Mouse (Mus musculus) MEL (cell line): Measurements from ENCODE around the gene Il33. TPM values are rescaled to one million over a fixed set of nuclear protein-coding genes. Genes with fewer than 3 reads are reported as not detected.
A peak's percentile ranks its signal among the peaks of the same experiment; 100 is the strongest.

Source experiments
- DNase-seq: peaks from one replicate; pipeline ENCODE4 v3.0.0; 2011; ENCODE audit warnings: low read depth, low spot score
- H3K27ac ChIP-seq: 2 replicates; pipeline ENCODE4 v1.5.1; 2012; ENCODE audit warnings: low read depth, mild to moderate bottlenecking, control low read depth, low read length, moderate library complexity; ENCODE audit not compliant: control insufficient read depth
- H3K27me3 ChIP-seq, 2 experiments: fragments of 150-350 bp in 1 of 2; sonication (generic) in 1 of 2; 2 replicates each; pipeline ENCODE4 v1.6.1; 2012; ENCODE audit warnings: low read length in 2 of 2, mild to moderate bottlenecking in 2 of 2, improper control_type of control experiment in 1 of 2, moderate library complexity in 1 of 2; ENCODE audit not compliant: insufficient read depth in 2 of 2, control insufficient read depth in 1 of 2
- H3K36me3 ChIP-seq, 2 experiments: 2 replicates each; pipeline ENCODE4 v1.6.1; 2012 to 2014; ENCODE audit warnings: low read length in 2 of 2, improper control_type of control experiment in 1 of 2, inconsistent platforms in 1 of 2, mild to moderate bottlenecking in 1 of 2; ENCODE audit not compliant: insufficient read depth in 2 of 2, control insufficient read depth in 1 of 2
- H3K4me1 ChIP-seq, 2 experiments: fragments of 150-350 bp in 1 of 2; sonication (generic) in 1 of 2; 2 replicates each; pipeline ENCODE4 v1.6.1; 2012; ENCODE audit warnings: low read length in 2 of 2, improper control_type of control experiment in 1 of 2, mild to moderate bottlenecking in 1 of 2; ENCODE audit not compliant: insufficient read depth in 2 of 2, control insufficient read depth in 1 of 2
- H3K4me3 ChIP-seq, 2 experiments: fragments of 150-350 bp in 1 of 2; sonication (generic) in 1 of 2; 2 replicates each; pipeline ENCODE4 v1.5.1; 2012; ENCODE audit warnings: low read depth in 2 of 2, low read length in 2 of 2, mild to moderate bottlenecking in 2 of 2, moderate library complexity in 2 of 2, control low read depth in 1 of 2, improper control_type of control experiment in 1 of 2; ENCODE audit not compliant: control insufficient read depth in 1 of 2, insufficient read depth in 1 of 2
- H3K79me2 ChIP-seq: 2 replicates; pipeline ENCODE4 v1.6.1; 2012; ENCODE audit warnings: mild to moderate bottlenecking, low read length, moderate library complexity; ENCODE audit not compliant: control insufficient read depth, poor library complexity, insufficient read depth
- H3K9ac ChIP-seq: 2 replicates; pipeline ENCODE4 v1.6.1; 2012; ENCODE audit warnings: low read depth, mild to moderate bottlenecking, control low read depth, low read length, moderate library complexity; ENCODE audit not compliant: control insufficient read depth, poor library complexity, severe bottlenecking
- H3K9me3 ChIP-seq: fragments of 150-350 bp; sonication (generic); replicated peaks from 2 replicates; pipeline ENCODE4 v1.6.1; 2012; ENCODE audit warnings: mild to moderate bottlenecking, low read length, improper control_type of control experiment, moderate library complexity; ENCODE audit not compliant: insufficient read depth
- BHLHE40 ChIP-seq: IDR thresholded peaks from 2 replicates; pipeline ENCODE4 v1.6.1; 2012; ENCODE audit warnings: low read depth, mild to moderate bottlenecking, inconsistent platforms, low read length, improper control_type of control experiment, borderline replicate concordance
- CHD1 ChIP-seq: IDR thresholded peaks from 2 replicates; pipeline ENCODE4 v1.6.1; 2012; ENCODE audit warnings: low read depth, mild to moderate bottlenecking, inconsistent platforms, low read length, improper control_type of control experiment
- E2F4 ChIP-seq: IDR thresholded peaks from 2 replicates; pipeline ENCODE4 v1.6.1; 2011; ENCODE audit warnings: low read depth, low read length, improper control_type of control experiment, borderline replicate concordance
- EP300 ChIP-seq, 2 experiments: IDR thresholded peaks; 2 replicates each; pipeline ENCODE4 v1.6.1; 2011; ENCODE audit warnings: improper control_type of control experiment in 2 of 2, low read length in 2 of 2, low read depth in 1 of 2, mild to moderate bottlenecking in 1 of 2
- GABPA ChIP-seq: IDR thresholded peaks from 2 replicates; pipeline ENCODE4 v1.6.1; 2012; ENCODE audit warnings: low read depth, mild to moderate bottlenecking, inconsistent platforms, low read length, improper control_type of control experiment, moderate library complexity
- GATA1 ChIP-seq: IDR thresholded peaks from 2 replicates; pipeline ENCODE4 v1.6.1; 2011; ENCODE audit warnings: low read depth, low read length, improper control_type of control experiment
- HCFC1 ChIP-seq: IDR thresholded peaks from 2 replicates; pipeline ENCODE4 v1.6.1; 2012; ENCODE audit warnings: low read depth, mild to moderate bottlenecking, inconsistent platforms, low read length, improper control_type of control experiment, moderate library complexity
- JUND ChIP-seq: IDR thresholded peaks from 2 replicates; pipeline ENCODE4 v1.6.1; 2011; ENCODE audit warnings: low read depth, mild to moderate bottlenecking, improper control_type of control experiment, low read length
- MAFK ChIP-seq: IDR thresholded peaks from 2 replicates; pipeline ENCODE4 v1.6.1; 2011; ENCODE audit warnings: low read depth, mild to moderate bottlenecking, low read length, improper control_type of control experiment, borderline replicate concordance
- MAX ChIP-seq: IDR thresholded peaks from 2 replicates; pipeline ENCODE4 v1.6.1; 2011; ENCODE audit warnings: low read length, improper control_type of control experiment
- MAZ ChIP-seq: IDR thresholded peaks from 2 replicates; pipeline ENCODE4 v1.6.1; 2012; ENCODE audit warnings: low read depth, mild to moderate bottlenecking, inconsistent platforms, low read length, improper control_type of control experiment
- MEF2A ChIP-seq: IDR thresholded peaks from 2 replicates; pipeline ENCODE4 v1.6.1; 2014; ENCODE audit warnings: low read depth, mild to moderate bottlenecking, inconsistent platforms, low read length, improper control_type of control experiment; ENCODE audit not compliant: poor library complexity, insufficient replicate concordance, severe bottlenecking; ENCODE audit errors: extremely low read depth
- MXI1 ChIP-seq: IDR thresholded peaks from 2 replicates; pipeline ENCODE4 v1.6.1; 2011; ENCODE audit warnings: mild to moderate bottlenecking, low read depth, low read length, improper control_type of control experiment
- MYC ChIP-seq: IDR thresholded peaks from 2 replicates; pipeline ENCODE4 v1.6.1; 2011; ENCODE audit warnings: low read depth, mild to moderate bottlenecking, low read length, improper control_type of control experiment, moderate library complexity
- NELFE ChIP-seq: IDR thresholded peaks from 2 replicates; pipeline ENCODE4 v1.6.1; 2011; ENCODE audit warnings: low read depth, low read length, improper control_type of control experiment
- NRF1 ChIP-seq: IDR thresholded peaks from 2 replicates; pipeline ENCODE4 v1.6.1; 2014; ENCODE audit warnings: low read depth, mild to moderate bottlenecking, inconsistent platforms, low read length, improper control_type of control experiment, moderate library complexity; ENCODE audit not compliant: poor library complexity, insufficient read depth, severe bottlenecking
- POLR2AphosphoS2 ChIP-seq: IDR thresholded peaks from 2 replicates; pipeline ENCODE4 v1.6.1; 2011; ENCODE audit warnings: low read length, improper control_type of control experiment
- RAD21 ChIP-seq: IDR thresholded peaks from 2 replicates; pipeline ENCODE4 v1.6.1; 2011; ENCODE audit warnings: mild to moderate bottlenecking, low read depth, low read length, improper control_type of control experiment
- RCOR1 ChIP-seq: IDR thresholded peaks from 2 replicates; pipeline ENCODE4 v1.6.1; 2012; ENCODE audit warnings: low read depth, mild to moderate bottlenecking, inconsistent platforms, low read length, improper control_type of control experiment
- SIN3A ChIP-seq: IDR thresholded peaks from 2 replicates; pipeline ENCODE4 v1.6.1; 2012; ENCODE audit warnings: low read length, improper control_type of control experiment, inconsistent platforms
- SMC3 ChIP-seq: IDR thresholded peaks from 2 replicates; pipeline ENCODE4 v1.6.1; 2011; ENCODE audit warnings: low read depth, low read length, improper control_type of control experiment
- TAL1 ChIP-seq: IDR thresholded peaks from 2 replicates; pipeline ENCODE4 v1.6.1; 2012; ENCODE audit warnings: mild to moderate bottlenecking, inconsistent platforms, low read length, moderate library complexity, mixed read lengths
- TBP ChIP-seq: IDR thresholded peaks from 2 replicates; pipeline ENCODE4 v1.8.0; 2011; ENCODE audit warnings: low read depth, low read length, improper control_type of control experiment
- TCF12 ChIP-seq: IDR thresholded peaks from 2 replicates; pipeline ENCODE4 v1.6.1; 2014; ENCODE audit warnings: low read depth, mild to moderate bottlenecking, inconsistent platforms, low read length, improper control_type of control experiment, moderate library complexity
- UBTF ChIP-seq: IDR thresholded peaks from 2 replicates; pipeline ENCODE4 v1.6.1; 2012; ENCODE audit warnings: low read depth, mild to moderate bottlenecking, inconsistent platforms, low read length, improper control_type of control experiment, moderate library complexity, borderline replicate concordance; ENCODE audit not compliant: insufficient read depth
- USF1 ChIP-seq: IDR thresholded peaks from 2 replicates; pipeline ENCODE4 v1.6.1; 2014; ENCODE audit warnings: low read depth, mild to moderate bottlenecking, inconsistent platforms, low read length, improper control_type of control experiment, moderate library complexity
- USF2 ChIP-seq, 2 experiments: IDR thresholded peaks; 2 replicates each; pipeline ENCODE4 v1.6.1; 2011 to 2012; ENCODE audit warnings: improper control_type of control experiment in 2 of 2, low read length in 2 of 2, borderline replicate concordance in 1 of 2, inconsistent platforms in 1 of 2, low read depth in 1 of 2, mild to moderate bottlenecking in 1 of 2; ENCODE audit not compliant: insufficient read depth in 1 of 2
- ZKSCAN1 ChIP-seq: IDR thresholded peaks from 2 replicates; pipeline ENCODE4 v1.6.1; 2012; ENCODE audit warnings: low read depth, mild to moderate bottlenecking, inconsistent platforms, low read length, improper control_type of control experiment, moderate library complexity
- ZMIZ1 ChIP-seq: IDR thresholded peaks from 2 replicates; pipeline ENCODE4 v1.6.1; 2012; ENCODE audit warnings: low read depth, mild to moderate bottlenecking, inconsistent platforms, low read length, improper control_type of control experiment, moderate library complexity
- polyA plus RNA-seq, 2 experiments: library from polyadenylated mRNA; stranded (reverse) in 1 of 2; unstranded in 1 of 2; fragments of >175 nt in 1 of 2; fragments of >200 nt in 1 of 2; gene quantifications; 2 replicates each; pipeline versions ENCODE4 v1.2.1 to v1.2.4; 2012; ENCODE audit warnings: low replicate concordance in 2 of 2, low read depth in 1 of 2; ENCODE audit not compliant: insufficient read length in 2 of 2, insufficient read depth in 1 of 2, missing spikeins in 1 of 2
- total RNA-seq: library from RNA; depleted of rRNA; stranded (reverse); fragments of 300-350 nt; gene quantifications from 2 replicates; pipeline ENCODE4 v1.2.3, GENCODE M21; 2012; rRNA removed

The Il33 gene
- total RNA-seq (not detected in 2 replicates), polyA plus RNA-seq (under 1 TPM in 1 of 2 experiments, not detected in 1; 0.17 TPM)

DNA sequence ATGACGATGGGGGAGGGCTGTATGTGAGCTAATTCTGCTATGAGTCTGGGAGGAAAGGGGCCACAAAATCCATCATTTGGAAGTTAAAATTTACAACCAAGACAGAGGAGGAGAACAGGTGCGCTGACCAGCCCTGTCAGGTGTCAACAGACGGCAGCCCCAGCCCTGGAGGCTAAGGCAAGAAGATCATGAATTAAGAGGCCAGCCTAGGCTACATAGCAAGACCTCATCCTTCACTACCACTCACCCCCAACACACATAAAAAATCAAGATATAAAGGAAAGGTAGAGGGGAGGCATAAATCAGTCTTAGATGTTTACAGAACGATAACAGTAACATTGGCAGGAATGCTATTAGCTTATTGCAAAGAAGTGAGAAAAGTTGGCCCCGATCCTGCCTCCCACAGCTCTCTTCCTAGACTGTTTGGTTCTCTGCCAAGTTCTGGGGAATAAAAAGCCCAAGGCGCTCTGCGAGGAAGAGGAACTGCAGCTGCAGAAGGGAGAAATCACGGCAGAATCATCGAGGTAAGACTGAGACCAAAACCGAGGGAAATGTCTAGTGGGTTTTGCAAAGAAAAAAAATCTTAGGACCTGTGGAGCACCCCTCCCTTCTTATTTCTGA is at the start of gene Il33:
TSS of gene Il33 (plus strand) at position 477 of the 621 bp plus-strand sequence.
- H3K27ac ChIP-seq = no peak within 1 kb of the TSS
- no peaks in the 10 kb centered on the region for H3K9me3 ChIP-seq
- TF ChIP-seq EP300 (IDR thresholded peaks at IDR 0.05; ENCODE audit: low read depth in 1 of 2, low read length in 2 of 2) (peak in 1 of 2 experiments; percentile 16; a peak in 1 of 4 replicates), MAZ (no peak), RCOR1 (peak; percentile 91)
- DNase-seq = peak; percentile 78
- no peaks in the 10 kb centered on the region for H3K79me2 ChIP-seq
- peaks cover 8% of the 10 kb centered on the region in 2 experiments; a peak in 3 of 4 replicates for H3K27me3 ChIP-seq
- no peaks in the 10 kb centered on the region for H3K36me3 ChIP-seq
- no peaks in the 10 kb centered on the region for H3K4me1 ChIP-seq
- no peak within 1 kb of the TSS for H3K4me3 ChIP-seq
- no peak within 1 kb of the TSS for H3K9ac ChIP-seq

DNA sequence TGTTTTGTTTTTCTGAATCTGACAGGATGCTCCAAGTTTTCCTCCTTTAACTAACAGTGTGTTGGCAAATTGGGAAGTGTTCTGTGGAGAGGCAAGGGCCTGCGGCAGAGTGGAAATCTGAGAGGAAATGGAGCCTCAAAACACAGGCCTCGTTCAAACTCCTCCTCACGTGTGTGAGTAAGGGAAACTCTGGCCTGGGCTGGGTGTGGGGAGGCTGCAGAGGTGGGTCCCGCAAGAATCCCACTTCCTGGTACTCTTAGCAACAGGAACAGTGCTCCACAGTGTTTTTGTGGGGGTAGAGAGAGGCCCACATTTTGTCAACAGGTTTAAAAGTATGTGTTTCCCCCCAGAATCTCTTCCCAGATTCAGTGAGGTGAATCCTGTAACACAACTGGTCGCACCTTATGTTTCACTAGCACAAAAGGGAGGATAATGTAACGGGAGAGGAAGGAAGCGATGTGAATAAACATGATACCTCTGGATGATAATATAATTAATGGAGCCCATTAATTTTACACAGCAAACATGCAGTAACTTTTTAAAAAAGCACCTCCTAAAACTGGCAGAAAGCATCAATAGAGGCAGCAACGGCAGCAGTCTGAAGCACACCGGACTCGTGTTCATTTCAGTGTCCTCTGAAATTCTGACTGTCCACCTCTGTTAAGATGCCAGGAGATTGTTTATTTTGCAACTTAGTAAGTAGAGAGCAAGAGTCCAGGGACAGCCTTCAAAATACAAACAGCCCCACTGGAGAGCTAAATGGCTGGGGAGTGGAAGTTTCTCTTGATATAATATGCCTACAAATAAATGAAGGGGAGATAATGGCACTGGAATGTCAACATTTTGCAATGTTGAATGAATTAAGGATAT is 47.3 kb upstream of the Il33 start:
- H3K27ac ChIP-seq = no peak overlapping the region
- no peaks in the 10 kb centered on the region for H3K9me3 ChIP-seq
- no peak overlapping the region for H3K4me3 ChIP-seq

GRCm38 (mm10) chr19:29878896-29879504 is 45.9 kb upstream of the Il33 start:
- peaks cover 14 to 15% of the 10 kb centered on the region in 2 experiments for H3K27me3 ChIP-seq
- H3K27ac ChIP-seq = no peak overlapping the region
- H3K9ac ChIP-seq = no peak overlapping the region
- H3K36me3 ChIP-seq = no peaks in the 10 kb centered on the region
- no peak overlapping the region for H3K4me3 ChIP-seq
- DNase-seq = no peak
- no peaks in the 10 kb centered on the region for H3K79me2 ChIP-seq
- H3K4me1 ChIP-seq = no peaks in the 10 kb centered on the region
- no peaks in the 10 kb centered on the region for H3K9me3 ChIP-seq
- TF ChIP-seq JUND = no peak
- TF ChIP-seq SIN3A = no peak
- TF ChIP-seq MAFK = no peak
- no peak for TF ChIP-seq MXI1
- TF ChIP-seq NRF1 = no peak
- no peak for TF ChIP-seq TAL1
- no peak for TF ChIP-seq CHD1
- TF ChIP-seq NELFE = no peak
- no peak for TF ChIP-seq TCF12
- TF ChIP-seq USF1 = no peak
- TF ChIP-seq ZKSCAN1 = no peak
- TF ChIP-seq RAD21 = no peak
- TF ChIP-seq SMC3 = no peak

More for the DNA sequence above, 47.3 kb upstream of the Il33 start:
- Histone ChIP-seq H3K79me2 (no peaks in the 10 kb centered on the region), H3K27me3 (peaks cover 9 to 15% of the 10 kb centered on the region in 2 experiments), H3K36me3 (no peaks in the 10 kb centered on the region), H3K9ac (no peak overlapping the region), H3K4me1 (no peaks in the 10 kb centered on the region)
- no peak for DNase-seq
- TF ChIP-seq MAX (no peak), NELFE (no peak), BHLHE40 (no peak), MXI1 (no peak), MAFK (no peak), E2F4 (no peak), ZMIZ1 (no peak), UBTF (no peak), MEF2A (no peak), TBP (no peak), USF2 (IDR thresholded peaks at IDR 0.05; ENCODE audit: borderline replicate concordance in 1 of 2, insufficient read depth in 1 of 2, low read depth in 1 of 2, low read length in 2 of 2) (no peak), GABPA (no peak), POLR2AphosphoS2 (no peak), MAZ (no peak), MYC (no peak), GATA1 (no peak), HCFC1 (no peak)
